ENCODE assay signal across 11 mouse cellular contexts in genomic region chr7:34471003-34471402, GRCm38 (mm10).
DNase-seq lines count a peak whose midpoint lies in the region; ATAC-seq and TF ChIP-seq lines count a peak whose summit lies in the region.
"Had no signal": no experiment of that assay in that cellular context is flagged by ENCODE, and none has a peak within 500 bp of the region (broad histone marks: within the 10 kb centered on the region; RNA-seq: fewer than 3 reads in every experiment).

No protein-coding gene starts in this region.

- TF ChIP-seq CTCF in E14TG2a.4 (conservative IDR thresholded peaks at IDR 0.05; ENCODE audit: low read length), result no peak
- no peak for TF ChIP-seq CTCF in cerebellum, adult 2 months (IDR thresholded peaks at IDR 0.05; ENCODE audit: borderline replicate concordance, insufficient read depth, low read depth, low read length)

- H3K4me2 ChIP-seq in kidney, embryonic 14.5 days (replicated peaks; ENCODE audit: low read depth, low read length), result no peak overlapping the region
- H3K4me2 ChIP-seq in forebrain, embryonic 13.5 days, result peak overlapping the region; percentile 39
- peak overlapping the region; percentile 33 for H3K4me2 ChIP-seq in limb, embryonic 15.5 days

- H3K9ac ChIP-seq in kidney, embryonic 14.5 days (ENCODE audit: low read depth, low read length), result no peak overlapping the region
- H3K9ac ChIP-seq in forebrain, embryonic 13.5 days, result no peak overlapping the region
- H3K9ac ChIP-seq in limb, embryonic 15.5 days, result no peak overlapping the region
- H3K9ac ChIP-seq: liver, postnatal 0 days had no signal

- no peak for TF ChIP-seq POLR2A in cerebellum, adult 2 months (IDR thresholded peaks at IDR 0.05; ENCODE audit: borderline replicate concordance, insufficient read depth, low read length)

- H3K4me3 ChIP-seq in kidney, embryonic 14.5 days (ENCODE audit: low read length), result no peak overlapping the region
- peak overlapping the region; percentile 43; the same call in 1 of the 2 replicates for H3K4me3 ChIP-seq in E14TG2a.4 (replicated peaks; ENCODE audit: low read length)
- H3K4me3 ChIP-seq in forebrain, embryonic 13.5 days, result 0 out of 2 replicates have a peak overlapping the region, but pooled peaks have one; percentile 12
- H3K4me3 ChIP-seq in limb, embryonic 15.5 days, result no peak overlapping the region
- no peak overlapping the region for H3K4me3 ChIP-seq in cerebellum, adult 2 months (replicated peaks; ENCODE audit: insufficient read depth, low read depth, low read length)

- no peaks in the 10 kb centered on the region for H3K4me1 ChIP-seq in kidney, embryonic 14.5 days (ENCODE audit: control insufficient read depth, insufficient read depth, low read length)
- peaks cover 18% of the 10 kb centered on the region for H3K4me1 ChIP-seq in E14TG2a.4 (replicated peaks; ENCODE audit: low read depth, low read length)
- H3K4me1 ChIP-seq in forebrain, embryonic 13.5 days, result 0 out of 2 replicates have a peak, but pooled peaks cover 4% of the 10 kb centered on the region
- H3K4me1 ChIP-seq in limb, embryonic 15.5 days, result peaks cover 6% of the 10 kb centered on the region; the same call in 1 of the 2 replicates
- no peaks in the 10 kb centered on the region for H3K4me1 ChIP-seq in cerebellum, adult 2 months (ENCODE audit: control insufficient read depth, insufficient read depth, low read length)

- WGBS in kidney, embryonic 14.5 days, result 65% methylated on average over 14 of the region's 14 CpGs
- WGBS in forebrain, embryonic 13.5 days, result 25% methylated on average over 14 of the region's 14 CpGs
- WGBS in limb, embryonic 15.5 days, result 23% methylated on average over 14 of the region's 14 CpGs
- 28% methylated on average over 14 of the region's 14 CpGs for WGBS in cerebellum, adult 2 months

- H3K27ac ChIP-seq in kidney, embryonic 14.5 days (ENCODE audit: low read depth, low read length), result no peak overlapping the region
- H3K27ac ChIP-seq in forebrain, embryonic 13.5 days, result no peak overlapping the region
- no peak overlapping the region for H3K27ac ChIP-seq in limb, embryonic 15.5 days
- H3K27ac ChIP-seq in cerebellum, adult 2 months (ENCODE audit: insufficient read depth, low read length), result no peak overlapping the region

- no peaks in the 10 kb centered on the region for H3K9me3 ChIP-seq in kidney, embryonic 14.5 days (ENCODE audit: control insufficient read depth, low read length)
- no peaks in the 10 kb centered on the region for H3K9me3 ChIP-seq in E14TG2a.4 (ENCODE audit: low read length)
- H3K9me3 ChIP-seq in forebrain, embryonic 13.5 days (replicated peaks), result no peaks in the 10 kb centered on the region
- H3K9me3 ChIP-seq in limb, embryonic 15.5 days, result no peaks in the 10 kb centered on the region

- no peak for DNase-seq in kidney, postnatal 14 days
- no peak for DNase-seq in heart, adult 9 months (ENCODE audit: low spot score in 2 of 2)
- DNase-seq in cerebellum, adult 2 months, result no peak
- DNase-seq: B cell, adult 2 months; cerebellum, adult 11-12 months; liver, postnatal 0 days had no signal

- 0 out of 2 replicates have a peak, but pooled peaks have one; percentile 57 for ATAC-seq in kidney, embryonic 14.5 days (ENCODE audit: low FRiP score, low TSS enrichment)
- ATAC-seq in forebrain, embryonic 13.5 days, result no peak
- no peak for ATAC-seq in limb, embryonic 15.5 days (ENCODE audit: insufficient number of reproducible peaks, low FRiP score, low TSS enrichment, low read depth)
- no peak for ATAC-seq in megakaryocyte-erythroid progenitor cell, adult 5-6 weeks (replicated peaks; ENCODE audit: low FRiP score, low TSS enrichment, poor library complexity, severe bottlenecking)
- ATAC-seq: liver, postnatal 0 days had no signal

- no peaks in the 10 kb centered on the region for H3K36me3 ChIP-seq in kidney, embryonic 14.5 days (ENCODE audit: control insufficient read depth, insufficient read depth, low read length)
- H3K36me3 ChIP-seq in E14TG2a.4 (ENCODE audit: insufficient read depth, low read length), result no peaks in the 10 kb centered on the region
- H3K36me3 ChIP-seq in forebrain, embryonic 13.5 days (ENCODE audit: poor library complexity, severe bottlenecking), result no peaks in the 10 kb centered on the region
- H3K36me3 ChIP-seq in limb, embryonic 15.5 days, result no peaks in the 10 kb centered on the region

- H3K27me3 ChIP-seq in kidney, embryonic 14.5 days (ENCODE audit: control insufficient read depth, insufficient read depth, low read length), result no peaks in the 10 kb centered on the region
- no peaks in the 10 kb centered on the region; the same call in 1 of the 2 replicates for H3K27me3 ChIP-seq in E14TG2a.4 (ENCODE audit: insufficient read depth, low read length)
- no peaks in the 10 kb centered on the region for H3K27me3 ChIP-seq in forebrain, embryonic 13.5 days
- no peaks in the 10 kb centered on the region for H3K27me3 ChIP-seq in limb, embryonic 15.5 days
- H3K27me3 ChIP-seq in cerebellum, adult 2 months (ENCODE audit: control insufficient read depth, insufficient read depth, low read length), result no peaks in the 10 kb centered on the region

Comparison
In these comparisons a context has a peak if more than half of its experiments do, and no peak if none do; other contexts are left out.
1. H3K4me3 ChIP-seq: peak in E14TG2a.4 (single experiment) and forebrain, embryonic 13.5 days (single experiment); none in kidney, embryonic 14.5 days (single experiment), limb, embryonic 15.5 days (single experiment) and cerebellum, adult 2 months (single experiment).